Mouse (Mus musculus) testis, adult 2 months (tissue): ENCODE measurements at regions not wholly inside any gene's neighbourhood (a gene's known extent, or its start where the extent isn't known, plus 50 kb on each side); places are given as distances from the start of the nearest gene placed in this dataset.

Experiments used
- CTCF ChIP-seq: fragments of 200-500 bp; IDR thresholded peaks from 2 replicates; pipeline ENCODE4 v1.5.1; 2012; ENCODE audit warnings: low read depth, mild to moderate bottlenecking, inconsistent platforms, low read length, moderate library complexity; ENCODE audit not compliant: control insufficient read depth, insufficient read depth, insufficient replicate concordance
- POLR2A ChIP-seq: fragments of 200-500 bp; IDR thresholded peaks from 2 replicates; pipeline ENCODE4 v1.6.1; 2012; ENCODE audit warnings: low read depth, mild to moderate bottlenecking, inconsistent platforms, low read length, moderate library complexity; ENCODE audit not compliant: control insufficient read depth

DNA sequence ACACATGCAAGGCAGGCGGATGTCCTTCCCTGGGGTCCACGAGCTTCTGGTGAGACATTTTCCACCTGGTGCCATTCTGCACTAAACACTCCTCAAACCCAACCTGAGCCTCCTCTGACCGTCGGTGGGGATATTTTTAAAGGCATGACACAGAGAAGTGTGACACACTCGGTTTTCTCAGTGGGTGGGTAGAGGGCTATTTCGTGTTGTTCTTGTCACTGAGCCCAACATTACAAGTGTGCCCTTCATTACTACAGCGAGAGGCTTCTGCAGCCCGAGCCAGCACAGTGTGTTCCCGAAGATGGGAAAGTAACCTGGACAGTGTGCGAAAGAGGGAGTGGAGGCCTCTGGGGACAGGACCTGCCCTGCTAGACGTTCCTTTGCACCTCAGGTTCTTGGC is 171.0 kb upstream of the Sox9 start:
- no peak for TF ChIP-seq CTCF
- no peak for TF ChIP-seq POLR2A
